Mouse (Mus musculus) forebrain, embryonic 11.5 days (tissue): Measurements from ENCODE around the gene Tmem107. TPM values are rescaled to one million over a fixed set of nuclear protein-coding genes. Genes with fewer than 3 reads are reported as not detected.

Source experiments
- ATAC-seq: fragments of 200-750 bp; cut with Nextera tagmentation; replicated peaks from 2 replicates; pipeline ENCODE4 v1.8.0; 2017; ENCODE audit warnings: moderate TSS enrichment; ENCODE audit not compliant: low FRiP score
- DNase-seq: peaks from one replicate; pipeline ENCODE4 v3.0.0-alpha.2; 2017; ENCODE audit warnings: low spot score
- H3K27ac ChIP-seq: fragments of 300-500 bp; sonication (generic); 2 replicates; pipeline ENCODE4 v1.5.1; 2014; ENCODE audit warnings: low read depth, low read length
- H3K27me3 ChIP-seq: fragments of 300-500 bp; sonication (generic); 2 replicates; pipeline ENCODE4 v1.6.1; 2014; ENCODE audit warnings: mild to moderate bottlenecking, low read length, mixed read lengths; ENCODE audit not compliant: control insufficient read depth, insufficient read depth
- H3K36me3 ChIP-seq: fragments of 300-500 bp; sonication (generic); 2 replicates; pipeline ENCODE4 v1.6.1; 2014; ENCODE audit warnings: mild to moderate bottlenecking, low read length, moderate library complexity, mixed read lengths; ENCODE audit not compliant: control insufficient read depth, insufficient read depth
- H3K4me1 ChIP-seq: fragments of 300-500 bp; sonication (generic); replicated peaks from 2 replicates; pipeline ENCODE4 v1.6.1; 2014; ENCODE audit warnings: low read length, mixed read lengths; ENCODE audit not compliant: control insufficient read depth, insufficient read depth
- H3K4me2 ChIP-seq: fragments of 300-500 bp; sonication (generic); 2 replicates; pipeline ENCODE4 v1.6.1; 2014; ENCODE audit warnings: low read depth, mild to moderate bottlenecking, low read length, moderate library complexity, mixed read lengths; ENCODE audit not compliant: severe bottlenecking
- H3K4me3 ChIP-seq: fragments of 300-500 bp; sonication (generic); 2 replicates; pipeline ENCODE4 v1.5.1; 2014; ENCODE audit warnings: low read depth, low read length
- H3K9ac ChIP-seq: fragments of 300-500 bp; sonication (generic); 2 replicates; pipeline ENCODE4 v1.6.1; 2014; ENCODE audit warnings: low read length
- H3K9me3 ChIP-seq: fragments of 300-500 bp; sonication (generic); 2 replicates; pipeline ENCODE4 v1.6.1; 2016; ENCODE audit warnings: low read length, mixed read lengths; ENCODE audit not compliant: control insufficient read depth
- WGBS: fragments of 180-500 bp; shearing (Covaris S2); extraction: QIAGEN DNeasy Blood & Tissue Kit; methylation state at CpG from one replicate; pipeline ENCODE4 v1.1.7; 2014; 5-methylcytosine and 5-hydroxymethylcytosine counted together
- polyA plus RNA-seq: library from polyadenylated mRNA; unstranded; fragments of >200 nt; fragmentation: Nextera tagmentation; extraction: Ambion mirVana; gene quantifications from 2 replicates; pipeline ENCODE4 v1.2.1, GENCODE M21; 2014

Tmem107 gene
- polyA plus RNA-seq, 1 experiment from 2014 or later: 60.3 TPM

DNA sequence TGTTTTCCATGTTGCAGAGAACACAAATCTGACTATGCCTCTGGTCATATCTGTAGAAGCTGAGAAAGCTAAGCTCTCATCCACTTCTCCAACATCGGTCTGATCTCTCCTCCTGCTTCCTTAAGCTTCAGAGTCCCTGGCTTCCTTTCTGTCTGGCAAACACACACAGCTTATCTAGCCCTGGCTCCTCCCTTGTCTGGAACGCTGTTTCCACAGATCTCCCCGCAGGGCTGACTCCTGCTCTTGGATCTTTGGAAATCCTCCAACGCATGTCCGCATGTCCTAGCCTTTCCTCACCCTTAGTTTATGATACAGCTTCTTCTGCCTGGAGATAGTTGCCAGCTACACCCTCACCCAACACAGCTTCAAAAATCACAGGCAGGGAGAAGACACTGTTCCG is 3.0 kb upstream of the Tmem107 start:
- H3K9me3 ChIP-seq: no peaks in the 10 kb centered on the region
- 63% methylated on average over 6 of the region's 6 CpGs for WGBS
- no peak overlapping the region for H3K27ac ChIP-seq
- no peaks in the 10 kb centered on the region for H3K27me3 ChIP-seq
- ATAC-seq (no peak), DNase-seq (no peak)
- H3K36me3 ChIP-seq: no peaks in the 10 kb centered on the region
- H3K4me2 ChIP-seq: no peak overlapping the region
- no peak overlapping the region for H3K9ac ChIP-seq
- H3K4me3 ChIP-seq: no peak overlapping the region
- H3K4me1 ChIP-seq: peaks cover 13% of the 10 kb centered on the region; the same call in 1 of the 2 replicates

DNA sequence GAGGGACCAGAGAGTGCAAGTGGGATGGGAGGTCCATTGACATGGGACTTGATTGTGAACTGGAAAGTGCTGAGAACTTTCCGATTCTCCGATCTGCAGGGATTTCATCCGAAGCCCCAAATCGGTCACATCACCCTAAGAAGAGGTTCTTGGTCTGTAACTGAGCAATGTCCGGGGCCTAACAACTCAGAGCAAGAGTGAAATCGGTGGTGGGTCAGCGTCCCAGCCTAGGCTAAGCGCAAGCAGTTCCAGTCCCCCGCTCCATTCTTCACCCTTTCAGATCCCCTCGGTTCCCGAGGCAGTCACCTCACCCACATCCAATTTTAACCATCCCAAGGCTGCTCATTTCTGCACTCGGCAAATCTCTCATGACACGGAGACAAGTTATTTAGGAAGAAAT is 513 bp upstream of the Tmem107 start:
- ATAC-seq (no peak; the same call in 1 of the 2 replicates), DNase-seq (peak; percentile 60)
- Histone ChIP-seq H3K9ac (peak overlapping the region; percentile 73), H3K27ac (peak overlapping the region; percentile 76), H3K4me1 (peaks cover 9% of the 10 kb centered on the region; the same call in 1 of the 2 replicates), H3K27me3 (no peaks in the 10 kb centered on the region), H3K9me3 (no peaks in the 10 kb centered on the region), H3K36me3 (no peaks in the 10 kb centered on the region), H3K4me3 (peak overlapping the region; percentile 60), H3K4me2 (peak overlapping the region; percentile 86)
- 0% methylated on average over 13 of the region's 13 CpGs for WGBS

DNA sequence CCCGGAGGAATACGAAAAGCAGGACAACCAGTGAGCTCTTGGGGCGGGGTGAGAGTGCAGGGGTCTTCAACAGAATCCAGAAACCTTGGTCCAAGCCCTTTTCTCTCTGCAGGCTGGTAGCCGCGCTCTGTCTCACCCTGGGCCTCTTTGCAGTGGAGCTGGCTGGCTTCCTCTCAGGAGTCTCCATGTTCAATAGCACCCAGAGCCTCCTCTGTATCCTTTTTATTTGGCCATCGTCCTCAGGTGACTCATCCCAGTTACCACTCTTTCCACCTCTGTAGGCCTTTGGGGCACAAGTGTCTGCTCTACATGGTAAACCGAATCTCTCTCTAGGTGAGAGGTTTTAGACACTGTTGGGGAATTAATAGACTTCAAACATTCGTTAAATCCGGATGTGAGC is 656 bp downstream of the Tmem107 start:
- H3K36me3 ChIP-seq: no peaks in the 10 kb centered on the region
- no peaks in the 10 kb centered on the region for H3K9me3 ChIP-seq
- no peak for DNase-seq
- H3K4me2 ChIP-seq: peak overlapping the region; percentile 86
- H3K4me1 ChIP-seq: peaks cover 5% of the 10 kb centered on the region; the same call in 1 of the 2 replicates
- peak overlapping the region; percentile 76; the same call in 1 of the 2 replicates for H3K27ac ChIP-seq
- WGBS: 21% methylated on average over 9 of the region's 9 CpGs
- peak overlapping the region; percentile 73 for H3K9ac ChIP-seq
- no peak for ATAC-seq
- H3K4me3 ChIP-seq: peak overlapping the region; percentile 60
- H3K27me3 ChIP-seq: no peaks in the 10 kb centered on the region

DNA sequence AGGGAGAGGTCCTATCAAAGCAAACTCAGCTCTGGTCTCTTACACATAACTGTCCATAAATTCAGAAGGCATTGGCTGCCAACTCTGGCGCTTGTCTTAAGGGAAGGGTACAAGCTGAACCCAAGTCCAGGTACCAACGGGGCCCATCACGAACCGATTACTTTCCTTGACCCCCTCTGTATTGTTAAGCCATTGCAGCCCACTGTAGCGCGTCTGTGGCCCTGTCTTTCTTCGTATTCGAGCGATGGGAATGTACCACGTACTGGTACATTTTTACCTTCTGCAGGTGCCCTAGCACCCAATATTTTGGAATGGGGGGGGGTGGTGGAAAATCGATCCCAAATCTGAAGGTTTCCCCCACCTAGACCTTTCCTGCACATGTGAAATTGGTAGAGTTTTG is 1.6 kb downstream of the Tmem107 start:
- Histone ChIP-seq H3K4me3 (peak overlapping the region; percentile 24), H3K9me3 (no peaks in the 10 kb centered on the region), H3K27ac (0 out of 2 replicates have a peak overlapping the region, but pooled peaks have one; percentile 58), H3K27me3 (no peaks in the 10 kb centered on the region), H3K9ac (no peak overlapping the region), H3K4me1 (peaks cover 5% of the 10 kb centered on the region; the same call in 1 of the 2 replicates), H3K4me2 (peak overlapping the region; percentile 50), H3K36me3 (no peaks in the 10 kb centered on the region)
- no peak for DNase-seq
- ATAC-seq: no peak
- WGBS: 82% methylated on average over 11 of the region's 11 CpGs

DNA sequence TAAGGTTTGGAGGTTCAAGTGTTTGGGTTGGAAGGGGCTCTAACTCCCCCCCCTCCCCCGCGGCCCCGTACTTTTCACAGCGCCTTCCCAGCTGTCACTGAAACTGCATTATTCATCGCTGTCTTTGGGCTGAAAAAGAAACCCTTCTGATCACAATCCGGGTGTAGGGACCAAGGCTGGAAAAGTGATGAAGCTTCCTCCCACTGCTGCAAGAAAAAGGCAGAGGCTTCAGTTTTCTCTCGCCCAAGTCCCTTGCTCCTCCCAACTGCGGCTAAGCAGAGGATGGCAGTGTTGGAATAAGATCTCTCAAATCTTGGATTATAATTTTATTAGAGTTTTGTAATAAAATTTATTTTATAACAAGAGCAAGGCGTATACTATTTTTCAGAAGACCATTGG is 2.1 kb downstream of the Tmem107 start:
- H3K9ac ChIP-seq: peak overlapping the region; percentile 42; the same call in 1 of the 2 replicates
- H3K27ac ChIP-seq: peak overlapping the region; percentile 58; the same call in 1 of the 2 replicates
- H3K4me3 ChIP-seq: peak overlapping the region; percentile 24
- peak overlapping the region; percentile 50 for H3K4me2 ChIP-seq
- H3K27me3 ChIP-seq: no peaks in the 10 kb centered on the region
- no peaks in the 10 kb centered on the region for H3K9me3 ChIP-seq
- no peaks in the 10 kb centered on the region for H3K36me3 ChIP-seq
- DNase-seq (no peak), ATAC-seq (no peak)
- 12% methylated on average over 8 of the region's 9 CpGs for WGBS
- peaks cover 5% of the 10 kb centered on the region; the same call in 1 of the 2 replicates for H3K4me1 ChIP-seq

DNA sequence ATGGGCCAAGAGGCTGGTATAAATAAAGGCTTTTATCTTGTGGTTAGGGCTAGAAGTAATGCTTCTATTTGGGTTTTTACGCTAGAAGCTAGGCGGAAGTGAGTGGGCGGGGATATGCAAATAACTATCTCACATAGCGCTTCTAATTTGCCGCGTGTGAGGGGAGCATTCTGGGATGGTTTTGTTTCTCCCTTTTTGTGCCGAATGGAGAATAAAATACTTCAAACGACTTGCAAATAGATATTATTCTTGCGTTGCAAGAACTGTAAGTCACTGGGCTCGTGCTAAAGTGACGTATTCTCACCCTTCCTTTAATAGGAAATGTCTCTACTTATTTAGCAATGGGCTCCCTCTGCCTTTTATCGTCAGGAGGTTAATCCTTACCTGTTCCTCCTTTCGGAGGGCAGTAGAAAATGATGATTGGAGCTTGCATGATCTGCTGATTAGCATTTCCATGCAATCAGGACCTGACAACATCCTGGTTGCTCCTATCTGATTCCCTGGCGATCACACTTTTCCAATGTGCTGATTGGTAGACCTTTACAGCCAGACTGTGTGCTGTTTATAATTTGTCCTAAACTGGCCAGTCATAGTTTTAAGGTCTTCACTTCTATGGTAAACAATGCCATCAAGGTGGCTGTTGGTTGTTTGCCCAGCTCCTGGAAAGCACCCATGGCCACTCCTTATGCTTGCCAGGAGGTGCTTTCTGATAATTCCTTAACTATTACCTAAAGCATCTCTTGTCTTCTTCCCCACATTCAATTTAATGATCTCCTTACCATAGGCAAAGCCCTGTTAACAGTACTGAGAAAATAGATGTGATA is 2.7 kb downstream of the Tmem107 start:
- ATAC-seq (peak; percentile 68), DNase-seq (peak; percentile 78)
- peaks cover 5% of the 10 kb centered on the region; the same call in 1 of the 2 replicates for H3K4me1 ChIP-seq
- peak overlapping the region; percentile 72 for H3K9ac ChIP-seq
- peak overlapping the region; percentile 24; the same call in 1 of the 2 replicates for H3K4me3 ChIP-seq
- H3K27me3 ChIP-seq: no peaks in the 10 kb centered on the region
- H3K27ac ChIP-seq: peak overlapping the region; percentile 86
- 0% methylated on average over 14 of the region's 14 CpGs for WGBS
- H3K4me2 ChIP-seq: peak overlapping the region; percentile 50
- H3K9me3 ChIP-seq: no peaks in the 10 kb centered on the region
- no peaks in the 10 kb centered on the region for H3K36me3 ChIP-seq

DNA sequence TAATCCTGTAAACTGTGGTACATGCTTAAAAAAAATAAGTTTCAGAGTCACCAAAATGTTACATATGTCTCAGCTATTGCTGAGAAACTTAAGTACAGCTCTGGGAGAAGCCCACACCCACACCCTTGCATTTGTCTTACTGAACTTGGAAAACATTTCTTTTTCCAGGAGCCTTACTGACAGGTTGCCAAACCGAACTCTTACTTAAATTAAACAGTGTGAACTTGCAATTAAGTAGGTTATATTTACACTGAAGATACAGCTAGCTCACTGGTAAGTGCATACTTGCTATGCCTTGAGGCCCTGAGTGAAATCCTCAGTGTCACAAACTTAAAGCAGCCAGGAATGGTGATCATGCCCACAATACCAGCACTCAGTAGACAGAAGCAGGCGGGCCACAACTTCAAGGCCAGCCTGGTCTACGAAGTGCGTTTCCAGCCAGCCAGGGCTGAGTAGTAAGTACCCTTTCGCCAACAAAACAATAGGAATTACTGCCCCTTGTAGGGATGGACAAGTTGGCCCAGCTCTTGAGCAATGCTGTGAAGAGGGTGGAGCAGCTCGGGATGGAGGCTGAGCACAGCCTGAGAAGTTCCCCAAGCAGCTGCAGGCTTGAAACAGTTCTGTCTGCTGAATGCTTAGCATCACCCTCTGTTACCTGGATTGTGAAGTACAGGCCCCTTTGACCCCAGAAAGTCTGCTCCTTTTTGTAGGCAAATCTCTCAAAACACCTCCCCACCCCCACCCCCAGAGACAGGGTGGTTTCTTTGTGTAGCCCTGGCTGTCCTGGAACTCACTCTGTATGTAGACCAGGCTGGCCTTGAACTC is 3.6 kb downstream of the Tmem107 start:
- 47% methylated on average over 6 of the region's 6 CpGs for WGBS
- H3K9ac ChIP-seq: no peak overlapping the region
- H3K27ac ChIP-seq: peak overlapping the region; percentile 86
- H3K4me3 ChIP-seq: no peak overlapping the region
- no peaks in the 10 kb centered on the region for H3K9me3 ChIP-seq
- no peaks in the 10 kb centered on the region for H3K36me3 ChIP-seq
- peaks cover 5% of the 10 kb centered on the region; the same call in 1 of the 2 replicates for H3K4me1 ChIP-seq
- ATAC-seq: no peak
- no peaks in the 10 kb centered on the region for H3K27me3 ChIP-seq
- DNase-seq: no peak
- H3K4me2 ChIP-seq: no peak overlapping the region

DNA sequence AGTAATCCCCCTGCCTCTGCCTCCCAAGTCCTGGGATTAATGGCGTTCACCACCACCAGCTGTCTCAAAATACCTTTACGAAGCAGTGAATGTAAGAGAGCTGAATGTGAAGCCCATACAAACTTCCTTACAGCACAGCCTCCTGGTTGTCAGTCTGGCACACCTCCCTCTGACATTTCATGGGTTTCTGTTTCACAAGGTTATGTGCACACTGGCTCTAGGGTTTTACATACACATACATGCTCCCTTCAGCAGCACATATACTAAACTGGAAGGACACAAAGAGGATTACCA is 4.1 kb downstream of the Tmem107 start:
- H3K36me3 ChIP-seq: no peaks in the 10 kb centered on the region
- DNase-seq (no peak), ATAC-seq (no peak)
- no peaks in the 10 kb centered on the region for H3K27me3 ChIP-seq
- H3K9me3 ChIP-seq: no peaks in the 10 kb centered on the region
- no peak overlapping the region for H3K9ac ChIP-seq
- no peak overlapping the region for H3K27ac ChIP-seq
- H3K4me2 ChIP-seq: no peak overlapping the region
- 41% methylated on average over 2 of the region's 2 CpGs for WGBS
- H3K4me3 ChIP-seq: no peak overlapping the region
- peaks cover 5% of the 10 kb centered on the region; the same call in 1 of the 2 replicates for H3K4me1 ChIP-seq
